Mouse (Mus musculus): Measurements from ENCODE around the gene Pla2g1b.

DNA sequence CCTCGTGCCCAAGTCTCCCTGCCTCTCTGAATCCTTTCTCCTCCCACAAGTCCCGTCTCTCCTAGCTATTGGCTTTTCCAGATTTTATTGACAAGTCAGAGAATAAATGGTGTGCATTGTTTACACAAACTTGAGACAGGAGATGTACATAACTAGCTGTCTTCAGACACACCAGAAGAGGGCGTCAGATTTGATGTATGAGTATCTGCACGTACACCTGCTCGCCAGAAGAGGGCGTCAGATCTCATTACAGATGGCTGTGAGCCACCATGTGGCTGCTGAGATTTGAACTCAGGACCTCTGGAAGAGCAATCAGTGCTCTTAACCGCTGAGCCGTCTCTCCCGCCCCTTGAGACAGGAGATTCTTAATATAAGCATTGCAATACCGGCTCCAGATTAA is 7.1 kb downstream of the Pla2g1b start:
- TF ChIP-seq CTCF (IDR thresholded peaks at IDR 0.05; ENCODE audit: low read depth) (peak; percentile 52), EP300 (optimal IDR thresholded peaks at IDR 0.05) (no peak)

Measured in stomach, postnatal 0 days (tissue).